Mouse (Mus musculus) layer of hippocampus, adult 2 months (tissue): ENCODE measurements around the gene Gm49601. TPM values are rescaled to one million over a fixed set of nuclear protein-coding genes. Genes with fewer than 3 reads are reported as not detected.
A peak's percentile ranks its signal among the peaks of the same experiment; 100 is the strongest.

ENCODE experiments used
- DNase-seq, 2 experiments: peaks; one replicate each; pipeline ENCODE4 v3.0.0; 2022; ENCODE audit warnings: low spot score in 2 of 2
- H3K27ac ChIP-seq: fragments of 200-600 bp; 2 replicates; pipeline ENCODE4 v1.8.1; 2022
- H3K4me3 ChIP-seq: fragments of 200-600 bp; 2 replicates; pipeline ENCODE4 v1.8.1; 2022; ENCODE audit warnings: mild to moderate bottlenecking
- CTCF ChIP-seq: fragments of 200-600 bp; conservative IDR thresholded peaks from 2 replicates; pipeline ENCODE4 v1.8.1; 2022; ENCODE audit warnings: antibody characterized with exemption, mild to moderate bottlenecking, moderate library complexity
- total RNA-seq, 2 experiments: library from RNA; stranded (reverse); gene quantifications; 2 replicates each; pipeline ENCODE4 v1.2.3; 2021

Gene Gm49601
- total RNA-seq, 2 experiments from 2014 or later: 207 to 223 TPM

- no peak for TF ChIP-seq CTCF
- Histone ChIP-seq H3K27ac (no peak overlapping the region), H3K4me3 (peak overlapping the region; percentile 46)
- DNase-seq: no peak
These were observed 45.1 kb downstream of the Gm49601 start for GRCm38 (mm10) chr16:18581050-18581622.

GRCm38 (mm10) chr16:18580389-18580788 is 45.8 kb downstream of the Gm49601 start:
- no peak; the same call in 1 of the 2 replicates for TF ChIP-seq CTCF
- no peak overlapping the region for H3K27ac ChIP-seq
- H3K4me3 ChIP-seq: no peak overlapping the region
- DNase-seq: no peak

GRCm38 (mm10) chr16:18577599-18578160 is 48.5 kb downstream of the Gm49601 start:
- Histone ChIP-seq H3K27ac (no peak overlapping the region), H3K4me3 (no peak overlapping the region)
- no peak for DNase-seq
- TF ChIP-seq CTCF: no peak

GRCm38 (mm10) chr16:18577071-18577470 is 49.2 kb downstream of the Gm49601 start:
- Histone ChIP-seq H3K4me3 (no peak overlapping the region), H3K27ac (no peak overlapping the region)
- DNase-seq: no peak
- TF ChIP-seq CTCF: no peak

GRCm38 (mm10) chr16:18574196-18574595 is 52.0 kb downstream of the Gm49601 start:
- no peak for DNase-seq
- TF ChIP-seq CTCF: no peak
- H3K4me3 ChIP-seq: no peak overlapping the region
- H3K27ac ChIP-seq: no peak overlapping the region

Other genes starting within 250 kb of the Gm49601 start
- 10 to 100 TPM; 19.7 to 21.4 TPM for gene Txnrd2, start 200.0 kb downstream of the Gm49601 start, total RNA-seq
- 10 to 100 TPM; 74.6 to 75.1 TPM for gene Comt, start 199.6 kb downstream of the Gm49601 start, total RNA-seq
- 1 to 10 TPM; 5.8 to 6.0 TPM for gene Gnb1l, start 127.7 kb downstream of the Gm49601 start, total RNA-seq
- 10 to 100 TPM in 1 of 2 experiments, 1 to 10 TPM in 1; 7.0 to 11.4 TPM for gene Rtl10, start 127.5 kb downstream of the Gm49601 start, total RNA-seq
- 1 to 10 TPM; 1.4 to 1.5 TPM for gene Tbx1, start 35.8 kb downstream of the Gm49601 start, total RNA-seq
- 1 to 10 TPM; 1.0 to 1.4 TPM for gene Gp1bb, start 4.0 kb downstream of the Gm49601 start, total RNA-seq
- 100 to 1,000 TPM; 560 to 619 TPM for gene Sept5, start 3.5 kb upstream of the Gm49601 start, total RNA-seq
- 10 to 100 TPM; 41.6 to 44.3 TPM for gene Cldn5, start 150.4 kb upstream of the Gm49601 start, total RNA-seq
- gene Ufd1, start 185.4 kb upstream of the Gm49601 start, total RNA-seq: 100 to 1,000 TPM; 111 TPM
- gene Cdc45, start 185.6 kb upstream of the Gm49601 start, total RNA-seq: 1 to 10 TPM; 2.3 to 2.8 TPM
- 10 to 100 TPM; 27.5 to 30.9 TPM for gene 2510002D24Rik, start 210.2 kb upstream of the Gm49601 start, total RNA-seq
- 10 to 100 TPM in 1 of 2 experiments, 1 to 10 TPM in 1; 1.4 to 10.7 TPM for gene Gm28539, start 210.2 kb upstream of the Gm49601 start, total RNA-seq